Mouse (Mus musculus): ENCODE results near the gene Prkd3. TPM values are rescaled to one million over a fixed set of nuclear protein-coding genes. Genes with fewer than 3 reads are reported as not detected.

Gene Prkd3
- total RNA-seq, 2 experiments from 2014 or later = 26.0 to 32.2 TPM

GRCm38 (mm10) chr17:78936466-78937228 lies 84.0 kb downstream of the Prkd3 start, which contains the start of the genes Cebpz and Ndufaf7:
Gene Cebpz (minus strand): TSS chr17:78937066.
Gene Ndufaf7 (plus strand): TSS chr17:78937136.
- peak; percentile 98 to 99 for DNase-seq

- no peak for DNase-seq
Measured at GRCm38 (mm10) chr17:78935857-78936256, 84.8 kb downstream of the Prkd3 start.

- DNase-seq = no peak
Measured at GRCm38 (mm10) chr17:78917696-78918095, 102.9 kb downstream of the Prkd3 start.

GRCm38 (mm10) chr17:78916899-78917298 lies 103.7 kb downstream of the Prkd3 start:
- no peak for DNase-seq

- peak; percentile 87 to 89 for DNase-seq
Measured at GRCm38 (mm10) chr17:78916369-78916813, 104.2 kb downstream of the Prkd3 start, which contains the start of gene Cebpzos. Gene Cebpzos (plus strand): TSS chr17:78916500.

GRCm38 (mm10) chr17:78915772-78916171 lies 104.8 kb downstream of the Prkd3 start:
- no peak for DNase-seq

- DNase-seq = no peak
Measured at GRCm38 (mm10) chr17:78913921-78914320, 106.7 kb downstream of the Prkd3 start.

- DNase-seq = no peak
Measured at GRCm38 (mm10) chr17:78912861-78913281, 107.7 kb downstream of the Prkd3 start.

- no peak for DNase-seq
Measured at GRCm38 (mm10) chr17:78909374-78909773, 111.2 kb downstream of the Prkd3 start.

- DNase-seq = no peak
Measured at GRCm38 (mm10) chr17:78906892-78907291, 113.7 kb downstream of the Prkd3 start, which contains the start of gene Sult6b1. Gene Sult6b1 (minus strand): TSS chr17:78906992.

GRCm38 (mm10) chr17:78903158-78903557 lies 117.5 kb downstream of the Prkd3 start:
- DNase-seq = no peak

Other genes with a start within 250 kb of the Prkd3 start
- 10 to 100 TPM; 37.3 to 38.3 TPM for gene Heatr5b, start 185.5 kb downstream of the Prkd3 start, total RNA-seq (2021)
- gene Gpatch11, start 185.2 kb downstream of the Prkd3 start, total RNA-seq (2021) = 10 to 100 TPM; 26.5 to 28.3 TPM
- gene Eif2ak2, start 138.2 kb downstream of the Prkd3 start, total RNA-seq (2021) = 10 to 100 TPM; 29.3 to 33.2 TPM
- gene Sult6b1, start 113.8 kb downstream of the Prkd3 start, total RNA-seq (2021) = not detected
- gene Cebpzos, start 104.3 kb downstream of the Prkd3 start, total RNA-seq (2021) = 10 to 100 TPM; 30.0 to 44.4 TPM
- 10 to 100 TPM; 45.6 to 51.1 TPM for gene Cebpz, start 83.8 kb downstream of the Prkd3 start, total RNA-seq (2021)
- 10 to 100 TPM; 37.0 to 44.1 TPM for gene Ndufaf7, start 83.7 kb downstream of the Prkd3 start, total RNA-seq (2021)
- 1 to 10 TPM; 8.1 to 8.2 TPM for gene Qpct, start 31.1 kb upstream of the Prkd3 start, total RNA-seq (2021)